Mouse (Mus musculus) small intestine, adult 2 months (tissue): ENCODE data around the gene Mpi.

ENCODE experiments used
- CTCF ChIP-seq: fragments of 200-500 bp; IDR thresholded peaks from 2 replicates; pipeline ENCODE4 v1.5.1; 2012; ENCODE audit warnings: low read depth, mild to moderate bottlenecking, control low read depth, inconsistent platforms, low read length, moderate library complexity, mixed read lengths; ENCODE audit not compliant: insufficient replicate concordance, insufficient read length; ENCODE audit errors: extremely low read depth
- POLR2A ChIP-seq: fragments of 200-500 bp; IDR thresholded peaks from 2 replicates; pipeline ENCODE4 v1.6.1; 2012; ENCODE audit warnings: low read depth, mild to moderate bottlenecking, control low read depth, inconsistent platforms, low read length, moderate library complexity

GRCm38 (mm10) chr9:57565741-57566221, 13.2 kb upstream of the Mpi start:
- TF ChIP-seq POLR2A (no peak), CTCF (no peak)
